Comparison of ENCODE assay signal across 8 mouse cellular contexts in genomic region chr7:5015118-5016001, GRCm38 (mm10). TPM values are rescaled to one million over a fixed set of nuclear protein-coding genes. Genes with fewer than 3 reads are reported as not detected.
DNase-seq lines count a peak whose midpoint lies in the region; ATAC-seq and TF ChIP-seq lines count a peak whose summit lies in the region.

Gene Gm44973 (plus strand): TSS chr7:5015496.

- peak within 1 kb of the TSS; percentile 100 for H3K27ac ChIP-seq in ES-E14 (ENCODE audit: insufficient read depth, low read depth, low read length, poor library complexity, severe bottlenecking)
- H3K27ac ChIP-seq in forebrain, embryonic 14.5 days (ENCODE audit: low read depth, low read length): peak within 1 kb of the TSS; percentile 99
- H3K27ac ChIP-seq in liver, embryonic 16.5 days (ENCODE audit: low read length): peak within 1 kb of the TSS; percentile 98
- peak within 1 kb of the TSS; percentile 95 for H3K27ac ChIP-seq in neural tube, embryonic 12.5 days

- peaks cover 22% of the 10 kb centered on the region for H3K36me3 ChIP-seq in ES-E14 (ENCODE audit: control insufficient read depth, insufficient read depth, low read length, poor library complexity, severe bottlenecking)
- peaks cover 26% of the 10 kb centered on the region for H3K36me3 ChIP-seq in forebrain, embryonic 14.5 days (ENCODE audit: control insufficient read depth, insufficient read depth, low read length)
- peaks cover 36% of the 10 kb centered on the region for H3K36me3 ChIP-seq in liver, embryonic 16.5 days (ENCODE audit: control insufficient read depth, insufficient read depth)
- H3K36me3 ChIP-seq in neural tube, embryonic 12.5 days: peaks cover 26% of the 10 kb centered on the region

- peak within 1 kb of the TSS; percentile 95 to 98 for H3K4me3 ChIP-seq in ES-E14 (ENCODE audit: insufficient read depth in 1 of 2, low read depth in 1 of 2, low read length in 2 of 2, poor library complexity in 1 of 2, severe bottlenecking in 1 of 2)
- peak within 1 kb of the TSS; percentile 70 for H3K4me3 ChIP-seq in forebrain, embryonic 14.5 days (ENCODE audit: low read depth, low read length)
- H3K4me3 ChIP-seq in liver, embryonic 16.5 days (ENCODE audit: low read depth, low read length): peak within 1 kb of the TSS; percentile 81
- H3K4me3 ChIP-seq in neural tube, embryonic 12.5 days: peak within 1 kb of the TSS; percentile 63

- H3K4me2 ChIP-seq in forebrain, embryonic 14.5 days (ENCODE audit: low read length): peak within 1 kb of the TSS; percentile 59
- peak within 1 kb of the TSS; percentile 90 for H3K4me2 ChIP-seq in liver, embryonic 16.5 days (ENCODE audit: low read depth, low read length)
- H3K4me2 ChIP-seq in neural tube, embryonic 12.5 days (replicated peaks): peak within 1 kb of the TSS; percentile 55

- in situ Hi-C loops in ES-E14 (cut with MboI; ENCODE audit: low sequenced_read_pairs in 2 of 2, unreplicated experiment in 2 of 2): no loop called here

- peaks cover 7 to 24% of the 10 kb centered on the region in 2 experiments; a peak in 3 of 4 replicates for H3K4me1 ChIP-seq in ES-E14 (ENCODE audit: control insufficient read depth in 2 of 2, insufficient read depth in 2 of 2, low read length in 2 of 2, poor library complexity in 1 of 2)
- peaks cover 5% of the 10 kb centered on the region; the same call in 1 of the 2 replicates for H3K4me1 ChIP-seq in forebrain, embryonic 14.5 days (ENCODE audit: control insufficient read depth, insufficient read depth, low read length)
- H3K4me1 ChIP-seq in liver, embryonic 16.5 days (ENCODE audit: control insufficient read depth, low read depth, low read length): peaks cover 25% of the 10 kb centered on the region
- H3K4me1 ChIP-seq in neural tube, embryonic 12.5 days: no peaks in the 10 kb centered on the region

- under 1% methylated on average over 60 of the region's 76 CpGs for WGBS in forebrain, embryonic 14.5 days
- under 1% methylated on average over 66 of the region's 76 CpGs for WGBS in large intestine, adult 2 months
- under 1% methylated on average over 59 of the region's 76 CpGs for WGBS in liver, embryonic 16.5 days (ENCODE audit: insufficient replicate concordance)
- WGBS in neural tube, embryonic 12.5 days: under 1% methylated on average over 74 of the region's 76 CpGs

- peak within 1 kb of the TSS; percentile 100 for H3K9ac ChIP-seq in ES-E14 (ENCODE audit: insufficient read depth, low read depth, low read length, poor library complexity, severe bottlenecking)
- peak within 1 kb of the TSS; percentile 88 for H3K9ac ChIP-seq in forebrain, embryonic 14.5 days (ENCODE audit: low read length)
- peak within 1 kb of the TSS; percentile 88 for H3K9ac ChIP-seq in liver, embryonic 16.5 days (ENCODE audit: low read depth, low read length)
- peak within 1 kb of the TSS; percentile 78 for H3K9ac ChIP-seq in neural tube, embryonic 12.5 days

- no peaks in the 10 kb centered on the region for H3K9me3 ChIP-seq in ES-E14 (ENCODE audit: control insufficient read depth, insufficient read depth, low read depth, low read length)
- H3K9me3 ChIP-seq in forebrain, embryonic 14.5 days (replicated peaks; ENCODE audit: control insufficient read depth, low read length): no peaks in the 10 kb centered on the region
- no peaks in the 10 kb centered on the region for H3K9me3 ChIP-seq in liver, embryonic 16.5 days (replicated peaks; ENCODE audit: control insufficient read depth, low read length)
- no peaks in the 10 kb centered on the region for H3K9me3 ChIP-seq in neural tube, embryonic 12.5 days

- no peaks in the 10 kb centered on the region for H3K27me3 ChIP-seq in forebrain, embryonic 14.5 days (replicated peaks; ENCODE audit: control insufficient read depth, insufficient read depth, low read length)
- no peaks in the 10 kb centered on the region for H3K27me3 ChIP-seq in liver, embryonic 16.5 days (ENCODE audit: control insufficient read depth, insufficient read depth, low read depth, low read length)
- no peaks in the 10 kb centered on the region for H3K27me3 ChIP-seq in neural tube, embryonic 12.5 days (replicated peaks)

- intact Hi-C loops in heart, postnatal 14 days (cut with DNase I): loop anchor here (2.0 kb wide), 1 partner anchor 45 kb away; no protein-coding TSS in a partner anchor

- peak; percentile 89 for DNase-seq in ES-E14 (ENCODE audit: low read depth, low spot score)
- DNase-seq in cerebellum, adult 11-12 months: peak; percentile 94
- peak; percentile 97 for DNase-seq in forebrain, embryonic 14.5 days (ENCODE audit: low spot score)
- peak; percentile 95 to 96 for DNase-seq in heart, postnatal 14 days
- peak; percentile 82 for DNase-seq in large intestine, adult 2 months (ENCODE audit: low read depth, low spot score)
- peak; percentile 98 for DNase-seq in telencephalon, adult 2 months (ENCODE audit: low read depth, low spot score)

- peak; percentile 78 for ATAC-seq in forebrain, embryonic 14.5 days
- peak; percentile 76 for ATAC-seq in liver, embryonic 16.5 days (ENCODE audit: low read depth)
- ATAC-seq in neural tube, embryonic 12.5 days (ENCODE audit: low FRiP score, low read depth): peak; percentile 82

TF ChIP-seq in ES-E14, 5 proteins besides CTCF, POLR2A, EP300 and RAD21:
- TF ChIP-seq ZNF384 (IDR thresholded peaks at IDR 0.05; ENCODE audit: low read depth, low read length) (no peak), MAFK (IDR thresholded peaks at IDR 0.05; ENCODE audit: insufficient read depth, low read depth, low read length) (peak; percentile 67)
TF ChIP-seq in ES-E14: peak in this region for 1.

RNA-seq across cellular contexts. Expression of gene Gm44973, which starts in this region (rescaled TPM):
- total RNA-seq in ES-E14 (2012; rRNA removed): not detected in 2 replicates
- 0.59 and 1.9 TPM in 2 replicates for polyA plus RNA-seq in forebrain, embryonic 14.5 days (2014; fragmentation: Nextera tagmentation; extraction: Ambion mirVana)
- not detected for total RNA-seq in heart, postnatal 14 days (2021)
- 0.37 TPM in 1 of 2 replicates, not detected in the other for polyA plus RNA-seq in large intestine, adult 2 months (2012; rRNA removed)
- polyA plus RNA-seq in liver, embryonic 16.5 days (2015; fragmentation: Nextera tagmentation; extraction: Ambion mirVana): 0.58 and 0.89 TPM in 2 replicates
- 0.26 TPM in 1 of 2 replicates, not detected in the other for polyA plus RNA-seq in neural tube, embryonic 12.5 days (2016; fragmentation: Nextera tagmentation; extraction: Ambion mirVana)

Comparison
In these comparisons a context has a peak if more than half of its experiments do, and no peak if none do; other contexts are left out.
1. Peak in every context shown above with its lines: DNase-seq, ATAC-seq, H3K4me3 ChIP-seq and H3K27ac ChIP-seq.
2. Peak in DNase-seq, H3K4me3 ChIP-seq, H3K27ac ChIP-seq and H3K9ac ChIP-seq in ES-E14; RNA of the gene not detected or under 1 TPM.
3. Peak in DNase-seq in heart, postnatal 14 days; RNA of the gene not detected or under 1 TPM.
4. Peak in DNase-seq in large intestine, adult 2 months; RNA of the gene not detected or under 1 TPM.
5. Peak in ATAC-seq, H3K4me3 ChIP-seq, H3K27ac ChIP-seq, H3K9ac ChIP-seq and H3K4me2 ChIP-seq in liver, embryonic 16.5 days; RNA of the gene not detected or under 1 TPM.
6. Peak in ATAC-seq, H3K4me3 ChIP-seq, H3K27ac ChIP-seq, H3K9ac ChIP-seq and H3K4me2 ChIP-seq in neural tube, embryonic 12.5 days; RNA of the gene not detected or under 1 TPM.